Mouse (Mus musculus) embryonic fibroblast, embryonic 13.5 days (primary cell): ENCODE data around the gene Hist2h3c1. TPM values are rescaled to one million over a fixed set of nuclear protein-coding genes. Genes with fewer than 3 reads are reported as not detected.
"Not testable (repeated sequence)": the region's sequence is repeated elsewhere in the genome, so short reads cannot be mapped to it uniquely, and the experiment has no call there.

Experiments
- H3K27ac ChIP-seq: 2 replicates; pipeline ENCODE4 v1.5.1; 2012; ENCODE audit warnings: low read length, control low read depth, inconsistent platforms; ENCODE audit not compliant: insufficient read depth
- H3K4me1 ChIP-seq: 2 replicates; pipeline ENCODE4 v1.6.1; 2011; ENCODE audit warnings: low read length; ENCODE audit not compliant: control insufficient read depth, insufficient read depth
- H3K4me3 ChIP-seq: 2 replicates; pipeline ENCODE4 v1.5.1; 2011; ENCODE audit warnings: mild to moderate bottlenecking, control low read depth, low read length; ENCODE audit not compliant: insufficient read depth
- CTCF ChIP-seq: IDR thresholded peaks from 2 replicates; pipeline ENCODE4 v1.5.1; 2011; ENCODE audit warnings: mild to moderate bottlenecking, control low read depth, low read length, moderate library complexity, borderline replicate concordance; ENCODE audit not compliant: insufficient read depth
- POLR2A ChIP-seq: IDR thresholded peaks from 2 replicates; pipeline ENCODE4 v1.6.1; 2011; ENCODE audit warnings: low read depth, mild to moderate bottlenecking, control low read depth, low read length, moderate library complexity
- polyA plus RNA-seq: library from polyadenylated mRNA; stranded (reverse); fragments of >200 nt; gene quantifications from 2 replicates; pipeline ENCODE4 v1.2.4, GENCODE M21; 2011; ENCODE audit warnings: low read depth; ENCODE audit not compliant: missing spikeins, insufficient read length

Hist2h3c1 gene
- polyA plus RNA-seq, 1 experiment, result not detected

DNA sequence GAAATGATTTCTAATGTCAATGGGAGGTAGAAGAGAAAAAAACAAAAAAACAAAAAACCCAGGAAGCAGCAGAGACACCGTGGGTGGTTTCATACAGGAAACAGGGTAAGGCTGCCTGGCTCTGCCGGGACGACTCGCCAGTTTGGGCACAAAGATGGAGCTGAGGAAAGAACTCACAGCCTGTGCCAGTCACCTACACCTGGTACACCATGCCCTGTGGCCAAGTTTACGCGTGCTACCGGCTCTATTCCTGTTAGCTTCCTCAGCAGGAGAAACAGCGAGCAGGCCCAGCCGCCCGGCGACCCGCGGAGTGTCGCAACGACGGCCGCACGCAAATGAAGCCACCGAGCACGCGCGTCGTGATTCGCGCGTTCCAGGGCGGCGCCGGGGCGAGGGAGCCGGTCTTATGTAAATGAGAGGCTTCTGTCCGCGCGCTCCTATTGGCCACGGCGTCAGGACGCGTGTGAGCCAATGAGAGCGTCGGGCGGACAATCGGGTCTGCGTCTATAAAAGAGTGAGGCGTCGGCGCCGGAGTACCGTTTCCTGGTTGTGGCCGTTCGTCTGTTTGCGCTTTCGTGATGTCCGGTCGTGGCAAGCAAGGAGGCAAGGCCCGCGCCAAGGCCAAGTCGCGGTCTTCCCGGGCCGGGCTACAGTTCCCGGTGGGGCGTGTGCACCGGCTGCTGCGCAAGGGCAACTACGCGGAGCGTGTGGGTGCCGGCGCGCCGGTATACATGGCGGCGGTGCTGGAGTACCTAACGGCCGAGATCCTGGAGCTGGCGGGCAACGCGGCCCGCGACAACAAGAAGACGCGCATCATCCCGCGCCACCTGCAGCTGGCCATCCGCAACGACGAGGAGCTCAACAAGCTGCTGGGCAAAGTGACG is 1.2 kb upstream of the Hist2h3c1 start, which contains the start of gene Hist2h2aa1:
Gene Hist2h2aa1 (plus strand): TSS at position 495 of the 884 bp plus-strand sequence.
- H3K27ac ChIP-seq, result peak within 1 kb of the TSS; percentile 93
- peak within 1 kb of the TSS; percentile 49 for H3K4me3 ChIP-seq
- not testable (repeated sequence) for H3K4me1 ChIP-seq
- TF ChIP-seq POLR2A, result peak; percentile 65

DNA sequence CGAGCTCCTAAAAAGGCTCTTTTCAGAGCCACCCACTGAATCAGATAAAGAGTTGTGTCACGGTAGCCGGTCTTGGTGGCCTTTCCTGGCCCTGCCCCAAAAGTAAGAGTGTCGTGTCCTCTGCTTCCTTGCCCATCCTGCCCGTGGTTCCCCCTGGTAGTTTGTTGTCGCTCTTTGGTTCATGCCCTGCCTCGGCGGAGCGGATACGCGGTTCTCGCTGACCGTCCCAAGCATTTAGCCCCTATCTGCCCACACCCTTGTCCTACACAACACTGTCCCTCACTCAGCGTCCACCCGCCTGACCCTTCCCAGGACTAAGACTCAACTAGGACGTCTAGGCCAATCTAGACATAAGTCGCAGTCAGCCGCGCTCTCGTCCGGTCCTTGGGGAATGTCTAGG is 467 bp upstream of the Hist2h3c1 start:
- not testable (repeated sequence) for H3K4me1 ChIP-seq

DNA sequence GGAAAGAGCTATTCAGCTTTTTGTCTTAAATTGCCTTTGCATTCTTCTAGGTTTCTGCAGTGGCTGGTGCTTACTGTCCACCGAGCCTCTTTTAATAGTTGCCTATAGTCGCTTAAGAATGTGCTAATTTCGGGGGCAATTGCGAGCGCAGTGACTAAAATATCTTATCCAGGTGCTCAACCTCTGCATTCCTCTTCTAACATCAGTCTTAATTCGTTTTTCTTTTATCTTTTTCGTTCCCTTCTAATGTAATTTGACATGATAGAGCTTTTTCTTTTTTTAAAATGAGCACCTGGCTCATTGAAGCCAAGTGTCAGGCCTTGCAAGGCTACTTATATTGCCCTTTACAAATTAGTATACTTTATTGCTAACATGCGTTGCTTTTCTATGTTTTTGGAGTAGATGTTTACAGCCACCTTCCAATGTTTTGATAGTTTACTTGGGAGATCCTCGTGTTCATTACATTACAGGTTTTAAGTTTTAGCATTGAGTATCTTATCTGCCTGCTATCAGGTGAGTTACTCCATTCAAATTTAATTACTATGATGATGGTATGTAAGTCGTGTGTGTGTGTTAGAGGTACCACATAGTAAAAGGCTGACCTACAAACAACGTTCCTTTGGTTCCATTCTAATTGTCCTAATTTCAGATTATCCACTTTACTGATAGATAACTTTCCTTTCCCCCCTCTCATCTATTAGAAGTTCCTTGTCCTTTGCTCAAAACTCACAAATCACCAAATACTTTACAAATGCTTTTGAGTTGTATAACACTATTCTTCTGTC is 1.1 kb downstream of the Hist2h3c1 start:
- Histone ChIP-seq H3K4me3 (peak overlapping the region; percentile 67), H3K27ac (peak overlapping the region; percentile 48; the same call in 1 of the 2 replicates), H3K4me1 (peaks cover 4% of the 10 kb centered on the region; the same call in 1 of the 2 replicates)
- TF ChIP-seq POLR2A (peak; percentile 57), CTCF (no peak)

More for the DNA sequence above, 467 bp upstream of the Hist2h3c1 start:
- peak; percentile 55 for TF ChIP-seq POLR2A
- H3K27ac ChIP-seq, result peak overlapping the region; percentile 81
- peak overlapping the region; percentile 32; the same call in 1 of the 2 replicates for H3K4me3 ChIP-seq

DNA sequence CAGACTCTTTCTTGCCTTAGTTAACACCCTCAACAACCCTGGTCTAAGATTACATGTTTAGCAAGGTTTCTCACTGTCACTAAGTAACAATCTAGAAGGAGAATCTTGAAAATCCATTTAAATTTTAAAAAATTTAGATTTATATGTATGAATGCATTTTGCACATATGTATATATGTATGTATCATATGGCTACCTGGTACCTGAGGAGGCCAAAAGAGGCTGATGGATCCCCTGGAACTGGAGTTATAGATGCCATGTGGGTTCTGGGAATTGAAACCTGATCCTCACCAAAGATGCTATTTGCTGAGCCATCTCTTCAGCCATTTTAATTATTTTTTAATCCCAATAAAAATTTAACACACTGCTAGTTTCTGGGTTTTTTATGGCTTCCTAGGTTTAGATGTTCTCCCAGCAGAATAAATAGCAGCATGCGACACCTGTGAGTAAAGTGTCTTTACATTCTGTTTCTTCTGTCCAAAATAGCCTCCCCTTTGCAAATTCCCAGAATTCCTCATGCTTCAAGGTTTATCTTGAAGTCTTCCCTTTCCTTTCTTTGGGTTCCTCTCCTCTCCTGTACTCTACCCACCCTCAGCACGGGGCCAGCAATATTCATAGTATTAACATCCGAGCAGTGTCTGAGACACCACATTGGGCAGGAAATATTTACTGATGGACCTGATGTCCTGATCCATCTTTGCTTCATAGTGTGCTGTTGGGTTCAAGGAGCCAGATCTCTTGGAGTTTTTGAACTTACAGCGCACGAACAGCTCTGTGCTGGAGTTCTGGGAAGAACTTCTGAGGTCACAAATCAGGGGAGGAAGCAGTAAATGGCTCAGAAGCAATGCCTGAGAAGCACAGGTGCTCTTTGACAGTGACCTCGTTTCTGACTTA is 1.9 kb downstream of the Hist2h3c1 start:
- Histone ChIP-seq H3K27ac (no peak overlapping the region), H3K4me3 (peak overlapping the region; percentile 5), H3K4me1 (peaks cover 4% of the 10 kb centered on the region; the same call in 1 of the 2 replicates)
- TF ChIP-seq CTCF, result no peak
- TF ChIP-seq POLR2A, result 0 out of 2 replicates have a peak, but pooled peaks have one; percentile 53

DNA sequence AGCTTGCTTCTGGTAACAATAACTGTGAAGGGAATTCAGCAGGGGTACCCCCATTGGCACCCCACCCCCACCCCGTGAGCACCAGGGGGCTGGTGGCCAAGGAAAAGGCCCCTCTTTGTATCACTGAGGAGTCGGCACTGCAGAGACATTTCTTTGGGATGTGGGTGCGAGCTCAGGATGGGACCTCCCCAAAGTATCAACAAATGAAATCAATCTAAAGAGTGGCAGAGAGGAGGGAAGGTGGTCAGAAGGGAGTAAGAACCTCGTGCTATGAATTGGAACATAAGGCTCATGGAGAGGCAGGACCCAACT is 2.5 kb downstream of the Hist2h3c1 start:
- no peak for TF ChIP-seq CTCF
- TF ChIP-seq POLR2A, result no peak
- peak overlapping the region; percentile 5; the same call in 1 of the 2 replicates for H3K4me3 ChIP-seq
- peaks cover 4% of the 10 kb centered on the region; the same call in 1 of the 2 replicates for H3K4me1 ChIP-seq
- no peak overlapping the region for H3K27ac ChIP-seq

DNA sequence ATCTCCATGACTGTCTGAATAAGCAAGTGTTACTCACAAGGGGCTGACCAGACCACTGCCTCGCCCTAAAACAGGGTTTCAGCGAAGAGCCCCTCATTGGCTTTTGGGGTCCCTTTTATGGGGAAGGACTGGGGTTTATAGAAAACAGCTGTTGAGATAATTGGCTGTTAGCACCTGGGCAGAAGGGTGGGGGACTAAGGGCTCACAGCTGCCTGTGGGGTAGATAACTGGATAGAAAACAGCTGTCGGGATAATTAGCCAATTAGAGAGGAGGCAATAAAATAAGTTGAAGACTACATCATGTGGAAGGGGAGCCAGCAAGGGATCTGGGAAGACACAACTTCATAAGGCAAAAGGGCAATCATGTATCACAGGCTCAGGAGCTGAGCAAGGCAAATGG is 4.4 kb downstream of the Hist2h3c1 start:
- no peak overlapping the region for H3K4me3 ChIP-seq
- TF ChIP-seq POLR2A, result no peak
- no peak for TF ChIP-seq CTCF
- H3K4me1 ChIP-seq, result no peaks in the 10 kb centered on the region; the same call in 1 of the 2 replicates
- no peak overlapping the region for H3K27ac ChIP-seq

DNA sequence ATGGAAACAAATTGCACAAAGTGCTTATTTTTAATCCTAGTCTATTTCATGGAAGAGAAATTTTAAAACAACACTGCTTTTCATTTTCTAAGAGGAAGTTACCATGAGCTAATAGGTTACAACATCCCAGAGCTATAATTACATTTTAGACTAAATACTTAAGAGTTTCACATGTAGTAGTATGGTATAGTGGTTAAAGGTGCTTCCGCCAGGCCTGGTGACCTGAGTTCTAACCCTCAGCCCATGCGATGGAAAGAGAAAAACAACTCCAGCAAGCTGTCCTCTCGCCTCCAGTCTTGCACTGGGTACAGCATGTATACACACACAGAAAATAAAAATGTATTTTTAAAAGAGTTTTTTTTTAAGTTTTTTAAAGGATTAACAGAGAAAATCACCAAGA is 5.3 kb downstream of the Hist2h3c1 start:
- TF ChIP-seq CTCF, result no peak
- TF ChIP-seq POLR2A, result no peak
- Histone ChIP-seq H3K27ac (no peak overlapping the region), H3K4me3 (no peak overlapping the region), H3K4me1 (no peaks in the 10 kb centered on the region; the same call in none of the 2 replicates)

GRCm38 (mm10) chr3:96254683-96255355 is 8.3 kb downstream of the Hist2h3c1 start:
- TF ChIP-seq CTCF (no peak), POLR2A (0 out of 2 replicates have a peak, but pooled peaks have one; percentile 16)
- Histone ChIP-seq H3K4me3 (no peak overlapping the region), H3K27ac (no peak overlapping the region), H3K4me1 (no peaks in the 10 kb centered on the region; the same call in 1 of the 2 replicates)

- Histone ChIP-seq H3K4me3 (no peak overlapping the region), H3K4me1 (no peaks in the 10 kb centered on the region; the same call in 1 of the 2 replicates), H3K27ac (no peak overlapping the region)
- TF ChIP-seq POLR2A, result no peak
- no peak for TF ChIP-seq CTCF
Measured at GRCm38 (mm10) chr3:96255926-96256593, 9.6 kb downstream of the Hist2h3c1 start.
